Mouse (Mus musculus): ENCODE data around the gene Minpp1. TPM values are rescaled to one million over a fixed set of nuclear protein-coding genes. Genes with fewer than 3 reads are reported as not detected.

Gene Minpp1
- polyA plus RNA-seq, 1 experiment from 2014 or later, result 37.0 TPM

GRCm38 (mm10) chr19:32553310-32553709, 67.7 kb downstream of the Minpp1 start:
- H3K9me3 ChIP-seq (ENCODE audit: low read length), result no peaks in the 10 kb centered on the region
- no peaks in the 10 kb centered on the region for H3K36me3 ChIP-seq (ENCODE audit: insufficient read depth, low read length)
- ATAC-seq (no peak), DNase-seq (ENCODE audit: low spot score) (no peak)
- TF ChIP-seq CTCF (IDR thresholded peaks at IDR 0.05) (no peak), EP300 (IDR thresholded peaks at IDR 0.05) (no peak)
- H3K4me1 ChIP-seq (ENCODE audit: insufficient read depth, low read depth, low read length), result no peaks in the 10 kb centered on the region
- H3K4me3 ChIP-seq (ENCODE audit: low read depth, low read length), result no peak overlapping the region
- no peak overlapping the region for H3K27ac ChIP-seq (ENCODE audit: low read length)
- H3K27me3 ChIP-seq (replicated peaks; ENCODE audit: insufficient read depth, low read length), result no peaks in the 10 kb centered on the region
- 60% methylated on average over 3 of the region's 3 CpGs for WGBS
- no peak overlapping the region for H3K4me2 ChIP-seq (replicated peaks; ENCODE audit: low read depth, low read length)
- H3K9ac ChIP-seq (replicated peaks; ENCODE audit: low read depth), result no peak overlapping the region

- no peak overlapping the region for H3K27ac ChIP-seq (ENCODE audit: low read length)
- ATAC-seq (no peak), DNase-seq (ENCODE audit: low spot score) (no peak)
- no peaks in the 10 kb centered on the region for H3K9me3 ChIP-seq (ENCODE audit: low read length)
- H3K36me3 ChIP-seq (ENCODE audit: insufficient read depth, low read length), result no peaks in the 10 kb centered on the region
- H3K4me1 ChIP-seq (ENCODE audit: insufficient read depth, low read depth, low read length), result no peaks in the 10 kb centered on the region
- H3K4me3 ChIP-seq (ENCODE audit: low read depth, low read length), result no peak overlapping the region
- H3K27me3 ChIP-seq (replicated peaks; ENCODE audit: insufficient read depth, low read length), result no peaks in the 10 kb centered on the region
- H3K4me2 ChIP-seq (replicated peaks; ENCODE audit: low read depth, low read length), result no peak overlapping the region
- no peak overlapping the region for H3K9ac ChIP-seq (replicated peaks; ENCODE audit: low read depth)
- 47% methylated on average over 3 of the region's 3 CpGs for WGBS
- TF ChIP-seq EP300 (IDR thresholded peaks at IDR 0.05) (no peak), CTCF (IDR thresholded peaks at IDR 0.05) (no peak)
Measured at GRCm38 (mm10) chr19:32555257-32555656, 69.7 kb downstream of the Minpp1 start.

Other genes starting within 250 kb of the Minpp1 start
- 59.3 and 74.9 TPM in 2 replicates for gene Sgms1, start 96.1 kb upstream of the Minpp1 start, polyA plus RNA-seq (2015; fragmentation: Nextera tagmentation; extraction: Ambion mirVana)
- 82.1 and 83.8 TPM in 2 replicates for gene Rpl9-ps6, start 19.2 kb upstream of the Minpp1 start, polyA plus RNA-seq (2015; fragmentation: Nextera tagmentation; extraction: Ambion mirVana)
- 2.9 and 3.9 TPM in 2 replicates for gene Papss2, start 110.0 kb downstream of the Minpp1 start, polyA plus RNA-seq (2015; fragmentation: Nextera tagmentation; extraction: Ambion mirVana)